Mouse (Mus musculus) layer of hippocampus, postnatal 36 days (tissue): ENCODE measurements around the gene Sash3. TPM values are rescaled to one million over a fixed set of nuclear protein-coding genes. Genes with fewer than 3 reads are reported as not detected.

Experiments
- DNase-seq, 2 experiments: peaks; one replicate each; pipeline ENCODE4 v3.0.0; 2022
- total RNA-seq, 2 experiments: library from RNA; stranded (reverse); gene quantifications; 2 replicates each; pipeline ENCODE4 v1.2.3; 2021

Sash3 gene
- total RNA-seq, 2 experiments from 2014 or later, result 1.5 TPM

GRCm38 (mm10) chrX:48141481-48141880, 4.8 kb upstream of the Sash3 start:
- no peak for DNase-seq

GRCm38 (mm10) chrX:48143415-48144335, 2.6 kb upstream of the Sash3 start:
- DNase-seq, result no peak

GRCm38 (mm10) chrX:48147226-48147625, 990 bp downstream of the Sash3 start:
- no peak for DNase-seq

- DNase-seq, result no peak
Observed at GRCm38 (mm10) chrX:48147741-48148186, 1.5 kb downstream of the Sash3 start.

- DNase-seq, result no peak
Observed at GRCm38 (mm10) chrX:48152106-48152505, 5.9 kb downstream of the Sash3 start.

GRCm38 (mm10) chrX:48153414-48153813, 7.2 kb downstream of the Sash3 start:
- no peak for DNase-seq

GRCm38 (mm10) chrX:48153949-48154348, 7.7 kb downstream of the Sash3 start:
- DNase-seq, result no peak

GRCm38 (mm10) chrX:48155489-48155888, 9.3 kb downstream of the Sash3 start:
- no peak for DNase-seq

- no peak for DNase-seq
Observed at GRCm38 (mm10) chrX:48157396-48157795, 11.2 kb downstream of the Sash3 start.

- DNase-seq, result no peak
Observed at GRCm38 (mm10) chrX:48158229-48158919, 12.1 kb downstream of the Sash3 start.

- DNase-seq, result no peak
Observed at GRCm38 (mm10) chrX:48169892-48170291, 23.7 kb downstream of the Sash3 start.

GRCm38 (mm10) chrX:48170368-48170767, 24.1 kb downstream of the Sash3 start:
- DNase-seq, result no peak

- DNase-seq, result no peak
Observed at GRCm38 (mm10) chrX:48181844-48182243, 35.6 kb downstream of the Sash3 start.

- no peak for DNase-seq
Observed at GRCm38 (mm10) chrX:48184703-48185102, 38.5 kb downstream of the Sash3 start.

- DNase-seq, result no peak
Observed at GRCm38 (mm10) chrX:48191261-48191660, 45.0 kb downstream of the Sash3 start.

GRCm38 (mm10) chrX:48193235-48194152, 47.3 kb downstream of the Sash3 start:
- no peak for DNase-seq

GRCm38 (mm10) chrX:48197856-48198255, 51.6 kb downstream of the Sash3 start:
- no peak for DNase-seq

- DNase-seq, result no peak
Observed at GRCm38 (mm10) chrX:48199026-48199425, 52.8 kb downstream of the Sash3 start.

GRCm38 (mm10) chrX:48200699-48201098, 54.5 kb downstream of the Sash3 start:
- DNase-seq, result no peak

- no peak for DNase-seq
Observed at GRCm38 (mm10) chrX:48201973-48202372, 55.7 kb downstream of the Sash3 start.

GRCm38 (mm10) chrX:48202436-48202835, 56.2 kb downstream of the Sash3 start:
- DNase-seq, result no peak

- no peak for DNase-seq
Observed at GRCm38 (mm10) chrX:48202995-48203394, 56.8 kb downstream of the Sash3 start.
